Mouse (Mus musculus): Measurements from ENCODE around the gene Slfn5. TPM values are rescaled to one million over a fixed set of nuclear protein-coding genes. Genes with fewer than 3 reads are reported as not detected.
A peak's percentile ranks its signal among the peaks of the same experiment; 100 is the strongest.
"Not testable (repeated sequence)": the region's sequence is repeated elsewhere in the genome, so short reads cannot be mapped to it uniquely, and the experiment has no call there.

Slfn5 gene
- polyA plus RNA-seq, 1 experiment: 0.13 TPM

DNA sequence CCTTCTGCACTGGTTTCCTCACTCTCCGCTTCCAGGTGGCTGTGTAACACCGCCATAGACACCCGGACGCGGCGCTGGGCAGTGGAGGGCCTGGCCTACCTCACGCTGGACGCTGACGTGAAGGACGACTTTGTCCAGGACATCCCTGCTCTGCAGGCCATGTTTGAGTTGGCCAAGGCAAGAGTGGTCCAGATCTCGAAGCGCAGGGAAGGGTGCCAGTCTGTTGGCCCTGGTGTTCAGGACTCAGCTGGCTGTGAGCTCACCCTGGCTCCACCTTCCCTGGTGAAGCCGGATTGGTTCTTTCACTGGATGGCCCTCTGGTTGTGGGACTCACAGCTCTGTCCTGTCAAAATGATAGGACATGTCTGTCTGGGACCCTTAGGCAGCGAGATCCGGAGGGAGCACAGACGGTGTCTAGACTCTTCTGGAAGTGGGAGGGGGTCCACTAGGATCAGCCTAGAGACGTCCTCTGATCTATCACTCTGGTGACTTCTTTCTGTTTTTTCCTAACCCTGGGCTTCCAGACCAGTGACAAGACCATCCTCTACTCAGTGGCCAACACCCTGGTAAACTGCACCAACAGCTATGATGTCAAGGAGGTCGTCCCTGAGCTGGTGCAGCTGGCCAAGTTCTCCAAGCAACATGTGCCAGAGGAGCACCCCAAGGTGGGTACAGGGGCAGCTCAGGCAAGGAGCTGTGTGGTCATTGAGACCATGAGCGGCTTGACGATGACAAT is 22.1 kb upstream of the Slfn5 start:
- no peak overlapping the region for H3ac ChIP-seq (ENCODE audit: control insufficient read depth, insufficient read length, low read depth)
- H3K4me3 ChIP-seq (ENCODE audit: insufficient read depth, poor library complexity, severe bottlenecking): no peak overlapping the region
- H3K36me3 ChIP-seq (ENCODE audit: control insufficient read depth, insufficient read depth): no peaks in the 10 kb centered on the region
- H3K27me3 ChIP-seq (ENCODE audit: control insufficient read depth, insufficient read depth, insufficient read length): no peaks in the 10 kb centered on the region
- TF ChIP-seq USF1 (IDR thresholded peaks at IDR 0.05; ENCODE audit: low read depth): no peak
- TF ChIP-seq MAX (IDR thresholded peaks at IDR 0.05): no peak
- TF ChIP-seq CEBPB (IDR thresholded peaks at IDR 0.05; ENCODE audit: low read depth): no peak
- no peak for TF ChIP-seq MYOD1 (IDR thresholded peaks at IDR 0.05; ENCODE audit: control insufficient read depth, insufficient read length, low read depth)
- TF ChIP-seq MYOG (IDR thresholded peaks at IDR 0.05; ENCODE audit: control insufficient read depth, extremely low read depth, insufficient read length): no peak
- TF ChIP-seq CTCF (IDR thresholded peaks at IDR 0.05; ENCODE audit: control insufficient read depth, insufficient read depth, insufficient read length): no peak
- TF ChIP-seq FOSL1 (IDR thresholded peaks at IDR 0.05; ENCODE audit: insufficient read depth, low read length, poor library complexity, severe bottlenecking): no peak
- no peaks in the 10 kb centered on the region for H3K79me3 ChIP-seq (ENCODE audit: low read depth)
- H3K79me2 ChIP-seq (ENCODE audit: control insufficient read depth, insufficient read depth): no peaks in the 10 kb centered on the region

DNA sequence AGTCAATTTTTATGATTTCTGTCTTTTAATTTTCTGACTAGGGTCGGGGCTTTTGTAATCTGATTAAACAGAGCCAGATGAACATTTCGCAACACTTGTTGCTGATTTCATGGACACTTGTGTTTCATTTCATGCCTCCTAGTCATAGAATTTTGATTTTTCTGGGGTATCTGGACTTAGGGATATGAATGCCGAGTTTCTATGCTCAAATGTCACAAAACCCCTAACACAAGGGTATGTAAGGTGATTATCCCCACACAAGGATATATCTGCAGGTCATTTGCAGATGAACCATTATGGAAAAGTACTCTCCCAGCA is 21.6 kb upstream of the Slfn5 start:
- TF ChIP-seq CEBPB (IDR thresholded peaks at IDR 0.05; ENCODE audit: low read depth) (peak; percentile 33), CTCF (IDR thresholded peaks at IDR 0.05; ENCODE audit: control insufficient read depth, insufficient read depth, insufficient read length) (no peak)
- Histone ChIP-seq H3K79me3 (ENCODE audit: low read depth) (no peaks in the 10 kb centered on the region), H3K79me2 (ENCODE audit: control insufficient read depth, insufficient read depth) (no peaks in the 10 kb centered on the region), H3K36me3 (ENCODE audit: control insufficient read depth, insufficient read depth) (no peaks in the 10 kb centered on the region), H3K27me3 (ENCODE audit: control insufficient read depth, insufficient read depth, insufficient read length) (no peaks in the 10 kb centered on the region), H3ac (ENCODE audit: control insufficient read depth, insufficient read length, low read depth) (no peak overlapping the region), H3K4me3 (ENCODE audit: insufficient read depth, poor library complexity, severe bottlenecking) (no peak overlapping the region)

GRCm38 (mm10) chr11:82930391-82930955 is 20.7 kb upstream of the Slfn5 start:
- not testable (repeated sequence) for H3K36me3 ChIP-seq (ENCODE audit: control insufficient read depth, insufficient read depth); H3K4me3 ChIP-seq (ENCODE audit: insufficient read depth, poor library complexity, severe bottlenecking); H3K27me3 ChIP-seq (ENCODE audit: control insufficient read depth, insufficient read depth, insufficient read length)

DNA sequence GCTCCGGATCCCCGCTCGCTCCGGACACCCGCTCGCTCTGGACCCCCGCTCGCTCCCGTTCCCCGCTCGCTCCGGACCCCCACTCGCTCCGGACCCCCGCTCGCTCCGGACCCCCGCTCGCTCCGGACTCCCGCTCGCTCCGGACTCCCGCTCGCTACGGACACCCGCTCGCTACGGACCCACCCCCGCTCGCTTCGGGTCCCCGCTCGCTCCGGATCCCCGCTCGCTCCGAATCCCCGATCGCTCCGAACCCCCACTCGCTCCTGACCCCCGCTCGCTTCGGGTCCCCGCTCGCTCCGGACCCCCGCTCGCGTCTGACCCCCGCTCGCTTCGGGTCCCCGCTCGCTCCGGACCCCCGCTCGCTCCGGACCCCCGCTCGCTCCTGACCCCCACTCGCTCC is 20.0 kb upstream of the Slfn5 start:
- H3K79me2 ChIP-seq (ENCODE audit: control insufficient read depth, insufficient read depth); H3K4me3 ChIP-seq (ENCODE audit: insufficient read depth, poor library complexity, severe bottlenecking); H3K36me3 ChIP-seq (ENCODE audit: control insufficient read depth, insufficient read depth); H3K27me3 ChIP-seq (ENCODE audit: control insufficient read depth, insufficient read depth, insufficient read length); H3ac ChIP-seq (ENCODE audit: control insufficient read depth, insufficient read length, low read depth); H3K79me3 ChIP-seq (ENCODE audit: low read depth): not testable (repeated sequence)

More at GRCm38 (mm10) chr11:82930391-82930955, 20.7 kb upstream of the Slfn5 start:
- not testable (repeated sequence) for H3ac ChIP-seq (ENCODE audit: control insufficient read depth, insufficient read length, low read depth); H3K79me3 ChIP-seq (ENCODE audit: low read depth); H3K79me2 ChIP-seq (ENCODE audit: control insufficient read depth, insufficient read depth)

DNA sequence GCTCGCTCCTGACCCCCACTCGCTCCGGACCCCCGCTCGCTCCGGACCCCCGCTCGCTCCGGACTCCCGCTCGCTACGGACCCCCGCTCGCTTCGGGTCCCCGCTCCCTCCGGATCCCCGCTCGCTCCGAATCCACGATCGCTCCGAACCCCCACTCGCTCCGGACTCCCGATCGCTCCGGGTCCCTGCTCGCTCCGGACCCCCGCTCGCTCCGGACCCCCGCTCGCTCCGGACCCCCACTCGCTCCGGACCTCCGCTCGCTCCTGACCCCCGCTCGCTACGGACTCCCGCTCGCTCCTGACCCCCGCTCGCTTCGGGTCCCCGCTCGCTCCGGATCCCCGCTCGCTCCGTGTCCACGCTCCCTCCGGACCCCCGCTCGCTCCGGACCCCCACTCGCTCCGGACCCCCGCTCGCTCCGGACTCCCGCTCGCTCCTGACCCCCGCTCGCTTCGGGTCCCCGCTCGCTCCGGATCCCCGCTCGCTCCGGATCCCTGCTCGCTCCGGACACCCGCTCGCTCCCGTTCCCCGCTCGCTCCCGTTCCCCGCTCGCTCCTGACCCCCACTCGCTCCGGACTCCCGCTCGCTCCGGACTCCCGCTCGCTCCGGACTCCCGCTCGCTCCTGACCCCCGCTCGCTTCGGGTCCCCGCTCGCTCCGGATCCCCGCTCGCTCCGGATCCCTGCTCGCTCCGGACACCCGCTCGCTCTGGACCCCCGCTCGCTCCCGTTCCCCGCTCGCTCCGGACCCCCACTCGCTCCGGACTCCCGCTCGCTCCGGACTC is 19.3 kb upstream of the Slfn5 start:
- H3ac ChIP-seq (ENCODE audit: control insufficient read depth, insufficient read length, low read depth); H3K79me2 ChIP-seq (ENCODE audit: control insufficient read depth, insufficient read depth); H3K4me3 ChIP-seq (ENCODE audit: insufficient read depth, poor library complexity, severe bottlenecking); H3K79me3 ChIP-seq (ENCODE audit: low read depth); H3K36me3 ChIP-seq (ENCODE audit: control insufficient read depth, insufficient read depth); H3K27me3 ChIP-seq (ENCODE audit: control insufficient read depth, insufficient read depth, insufficient read length): not testable (repeated sequence)

DNA sequence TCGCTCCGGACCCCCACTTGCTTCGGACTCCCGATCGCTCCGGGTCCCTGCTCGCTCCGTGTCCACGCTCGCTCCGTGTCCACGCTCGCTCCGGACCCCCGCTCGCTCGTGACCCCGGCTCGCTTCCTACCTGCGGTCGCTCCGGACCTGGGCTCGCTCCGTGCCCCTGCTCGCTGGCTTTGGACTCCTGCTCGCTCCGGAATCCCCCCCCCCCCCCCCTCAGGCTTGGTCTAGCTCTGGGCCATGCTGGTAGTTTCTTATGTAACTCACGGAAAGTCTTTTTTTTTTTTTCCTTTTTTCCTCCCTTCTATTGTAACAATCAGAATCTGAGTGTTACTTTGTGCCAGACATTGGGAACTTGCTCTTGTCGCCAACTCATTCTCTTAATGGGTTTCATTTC is 18.0 kb upstream of the Slfn5 start:
- TF ChIP-seq CTCF (IDR thresholded peaks at IDR 0.05; ENCODE audit: control insufficient read depth, insufficient read depth, insufficient read length): no peak
- TF ChIP-seq CEBPB (IDR thresholded peaks at IDR 0.05; ENCODE audit: low read depth): no peak
- no peak for TF ChIP-seq MYOG (IDR thresholded peaks at IDR 0.05; ENCODE audit: control insufficient read depth, extremely low read depth, insufficient read length)
- TF ChIP-seq MAX (IDR thresholded peaks at IDR 0.05): no peak
- no peak for TF ChIP-seq USF1 (IDR thresholded peaks at IDR 0.05; ENCODE audit: low read depth)
- TF ChIP-seq MYOD1 (IDR thresholded peaks at IDR 0.05; ENCODE audit: control insufficient read depth, insufficient read length, low read depth): no peak
- no peak for TF ChIP-seq FOSL1 (IDR thresholded peaks at IDR 0.05; ENCODE audit: insufficient read depth, low read length, poor library complexity, severe bottlenecking)
- H3K4me3 ChIP-seq (ENCODE audit: insufficient read depth, poor library complexity, severe bottlenecking): no peak overlapping the region
- H3K27me3 ChIP-seq (ENCODE audit: control insufficient read depth, insufficient read depth, insufficient read length): no peaks in the 10 kb centered on the region

More for the DNA sequence above, 18.0 kb upstream of the Slfn5 start:
- H3ac ChIP-seq (ENCODE audit: control insufficient read depth, insufficient read length, low read depth): no peak overlapping the region
- H3K36me3 ChIP-seq (ENCODE audit: control insufficient read depth, insufficient read depth): no peaks in the 10 kb centered on the region
- H3K79me2 ChIP-seq (ENCODE audit: control insufficient read depth, insufficient read depth): no peaks in the 10 kb centered on the region
- no peaks in the 10 kb centered on the region for H3K79me3 ChIP-seq (ENCODE audit: low read depth)
